Mouse (Mus musculus) kidney, postnatal 36 days (tissue): ENCODE measurements around the gene Cd86.

Experiments used
- DNase-seq, 2 experiments: peaks; one replicate each; pipeline ENCODE4 v3.0.0; 2021 to 2022; ENCODE audit warnings: mixed read lengths in 2 of 2

Gene Cd86

DNA sequence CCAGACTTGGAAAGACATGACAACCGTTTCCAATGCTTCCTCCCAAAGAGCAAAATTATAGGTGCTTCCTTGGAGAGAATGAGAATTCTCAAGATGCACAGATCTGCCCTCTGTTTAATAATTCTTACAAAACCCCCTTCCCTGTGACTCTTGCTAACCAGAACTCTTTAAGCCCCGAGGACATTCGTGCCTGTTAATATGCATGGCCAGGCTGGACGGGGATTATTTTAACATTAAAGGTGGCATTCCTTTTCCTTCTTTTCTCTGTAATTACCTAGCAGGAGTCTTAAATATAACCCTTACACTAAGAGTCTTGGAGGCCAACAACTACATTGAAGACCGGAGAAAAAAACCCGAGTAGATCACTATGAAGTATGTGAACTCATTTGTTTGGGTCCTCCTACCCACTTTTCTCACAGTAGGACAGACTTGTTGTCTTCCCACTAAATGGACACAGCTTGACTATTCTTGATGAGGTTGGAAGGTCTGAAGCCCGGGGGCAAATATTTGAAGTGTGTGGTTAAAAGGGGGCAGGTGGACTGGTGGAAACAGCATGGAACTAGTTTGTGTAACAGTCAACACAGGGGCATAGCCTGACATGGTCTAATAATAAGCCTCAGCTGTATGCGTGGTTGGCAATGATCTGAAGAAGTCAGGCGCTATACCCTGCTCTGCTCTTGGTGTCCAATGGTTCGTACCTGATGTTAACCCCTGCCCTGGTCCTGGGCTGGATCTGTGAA lies 69.0 kb downstream of the Cd86 start:
- DNase-seq, result peak; percentile 41 to 51

DNA sequence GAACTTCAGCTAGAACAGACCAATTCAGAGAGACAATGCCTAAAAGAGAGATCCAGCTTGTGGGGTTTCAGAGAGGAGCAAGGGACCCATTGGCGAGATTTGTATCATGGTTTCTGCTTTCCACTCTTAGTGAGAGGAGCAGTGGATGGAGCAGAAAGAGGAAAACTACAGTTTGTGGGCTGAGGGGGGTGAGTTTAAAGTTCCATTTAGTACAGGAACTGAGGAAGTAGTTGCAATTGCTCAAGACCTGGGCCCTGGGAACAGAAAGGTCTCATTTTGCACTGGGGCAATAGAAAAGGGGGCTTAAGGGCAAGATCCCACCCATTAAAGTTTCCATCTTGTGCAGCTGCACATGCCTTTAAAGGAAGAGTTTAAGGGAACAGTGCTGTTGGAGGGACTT lies 76.0 kb downstream of the Cd86 start:
- DNase-seq, result no peak

DNA sequence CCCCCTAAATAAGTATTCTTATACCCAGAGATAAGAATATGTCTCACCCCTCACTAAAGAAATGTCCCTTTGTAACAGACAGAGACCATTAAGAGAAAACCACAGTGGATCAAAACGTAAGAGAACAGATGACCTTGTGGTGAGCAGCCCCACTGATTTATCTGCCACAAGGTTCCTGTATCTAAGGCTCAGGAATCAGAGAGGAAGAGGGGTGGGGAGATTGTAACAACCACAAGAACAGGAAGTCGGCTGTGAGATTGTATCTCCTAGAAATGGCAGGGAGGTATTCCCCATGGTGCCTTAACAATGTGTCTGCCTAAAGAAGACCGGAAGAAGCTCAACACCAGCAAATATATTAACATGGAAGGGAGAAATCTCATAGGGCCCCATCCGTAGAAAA lies 77.9 kb downstream of the Cd86 start:
- DNase-seq, result no peak

DNA sequence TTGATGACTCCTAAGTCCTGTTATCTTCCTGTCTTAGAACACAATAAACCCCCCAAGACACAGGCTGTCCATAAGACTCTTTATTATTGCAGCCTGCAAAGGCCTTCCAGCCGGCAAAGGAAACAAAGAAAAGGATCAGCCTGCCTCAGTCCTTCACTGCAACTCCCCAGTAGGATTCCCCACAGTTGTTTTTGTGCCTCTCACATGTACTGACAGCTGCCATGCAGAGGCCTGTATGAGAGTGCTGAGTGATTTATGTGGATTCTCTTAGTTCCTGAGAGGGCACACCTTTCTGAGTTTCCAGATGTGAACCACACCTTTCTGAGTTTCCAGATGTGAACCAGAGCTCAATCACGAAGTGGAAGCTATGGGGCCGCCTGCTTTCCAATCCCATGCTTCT lies 83.8 kb downstream of the Cd86 start:
- no peak for DNase-seq

DNA sequence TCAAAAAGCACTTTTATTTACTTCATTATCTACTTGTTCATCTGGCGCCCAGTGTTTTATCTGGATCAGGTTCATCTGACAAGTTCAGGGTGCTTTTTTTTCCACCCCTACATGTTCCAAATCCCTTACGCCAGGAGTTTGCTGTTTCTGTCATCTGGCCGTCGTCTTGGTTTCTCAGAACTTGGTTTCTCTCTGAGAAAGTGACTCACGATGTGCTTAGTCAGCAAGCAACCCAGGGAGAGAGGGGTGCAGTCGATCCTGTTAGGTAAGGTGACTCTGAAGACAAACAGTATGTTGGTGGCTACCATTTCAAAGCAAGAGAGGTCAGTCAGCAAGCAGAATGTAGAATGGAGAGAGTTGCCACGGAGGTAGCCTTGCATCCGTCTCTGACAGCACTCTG lies 93.9 kb downstream of the Cd86 start:
- no peak for DNase-seq

DNA sequence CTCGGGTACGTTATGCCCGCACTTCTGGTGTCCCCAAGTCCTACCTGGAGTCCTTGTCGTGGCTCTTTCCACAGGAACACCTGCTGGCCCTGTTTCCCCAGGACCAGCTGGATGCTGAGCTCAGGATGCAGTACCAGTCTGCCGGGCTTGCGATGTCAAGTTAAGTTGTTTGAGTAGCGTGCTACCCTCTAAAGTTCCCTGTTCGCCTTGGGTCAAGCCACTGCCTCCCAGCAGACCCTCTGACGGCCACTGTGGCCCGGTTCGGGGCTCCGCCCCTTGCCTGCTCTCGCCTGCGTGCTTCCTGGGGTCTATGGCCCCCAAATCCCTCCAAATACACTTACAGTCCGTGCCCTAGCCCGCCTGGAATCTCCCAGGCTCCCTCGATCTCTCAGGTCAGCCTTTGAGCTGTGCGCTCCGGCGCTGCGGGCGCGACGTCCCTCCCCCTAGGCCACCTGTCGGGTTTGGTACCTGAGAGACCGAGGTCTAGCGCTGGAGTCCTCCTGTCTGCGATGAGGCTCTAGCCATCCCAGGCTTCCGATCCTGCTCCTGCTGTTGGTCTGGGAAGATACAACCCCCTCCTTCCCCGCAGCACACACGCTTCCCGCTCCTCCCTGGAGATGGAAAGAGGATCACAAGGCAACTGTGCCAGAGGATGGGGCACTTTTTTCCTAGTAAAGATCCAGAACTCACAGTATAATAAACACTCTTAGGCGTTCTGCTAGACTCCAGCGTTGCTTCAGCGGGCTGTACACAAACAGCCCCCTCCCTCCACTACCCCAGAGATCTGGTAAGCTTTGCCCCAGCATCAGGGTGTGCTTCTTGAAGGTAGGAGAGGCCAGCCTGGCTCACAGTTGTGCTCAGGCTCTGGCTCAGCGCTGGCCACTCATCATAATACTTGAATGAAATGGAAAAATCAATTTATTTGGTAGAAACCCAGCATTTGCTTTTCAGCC lies 104.2 kb downstream of the Cd86 start, which contains the start of gene Casr:
Casr (minus strand) TSS at position 756 of the 953 bp plus-strand sequence.
- peak in 1 of 2 experiments; percentile 19 for DNase-seq

DNA sequence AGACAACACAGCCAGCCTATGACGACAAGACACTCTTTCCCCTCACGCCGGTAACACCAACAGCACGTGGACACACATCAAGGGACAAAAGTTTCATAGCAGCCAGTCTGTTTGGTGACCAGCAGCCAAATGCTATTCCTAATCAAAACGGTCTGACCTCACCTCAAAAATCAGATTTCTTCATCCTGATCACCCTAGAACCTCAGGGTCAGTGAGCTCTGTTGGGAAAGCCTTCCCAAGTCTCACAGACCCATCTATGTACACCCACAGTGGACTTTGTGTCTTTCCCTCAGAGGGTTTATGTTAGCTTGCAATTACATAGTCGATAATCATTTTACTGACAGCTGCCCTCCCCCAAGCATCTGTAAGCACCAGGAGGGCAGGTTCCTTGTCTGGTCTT lies 106.3 kb downstream of the Cd86 start:
- no peak for DNase-seq

DNA sequence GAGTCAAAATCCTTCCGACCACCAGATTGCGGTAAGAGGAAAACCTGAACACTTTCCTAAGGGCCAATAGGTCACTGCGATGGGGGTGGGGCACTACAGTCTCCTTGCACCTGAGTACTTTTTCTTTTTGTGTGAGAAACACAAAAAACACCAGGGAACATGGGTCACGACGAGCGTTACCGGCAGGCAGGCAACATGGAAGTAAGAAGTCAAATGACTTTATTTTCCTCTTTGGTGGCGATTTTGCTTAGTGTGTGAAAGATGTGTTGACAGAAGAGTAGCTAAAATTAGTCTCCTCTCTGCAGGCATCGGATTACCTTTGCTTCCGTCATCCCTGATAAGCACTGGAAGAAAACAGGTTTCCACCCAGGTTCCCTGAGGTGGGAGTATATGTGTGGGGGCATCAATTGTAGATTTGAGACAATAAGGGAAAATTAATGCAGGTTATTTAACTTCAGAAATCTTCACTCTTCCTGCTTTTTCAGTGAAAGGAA lies 110.2 kb downstream of the Cd86 start:
- no peak for DNase-seq
